Mouse (Mus musculus) intestine, embryonic 14.5 days (tissue): Measurements from ENCODE around the gene Pigp. TPM values are rescaled to one million over a fixed set of nuclear protein-coding genes. Genes with fewer than 3 reads are reported as not detected.

Source experiments
- polyA plus RNA-seq: library from polyadenylated mRNA; unstranded; fragments of >200 nt; fragmentation: Nextera tagmentation; extraction: Ambion mirVana; gene quantifications from 2 replicates; pipeline ENCODE4 v1.2.1, GENCODE M21; 2014

The Pigp gene
- polyA plus RNA-seq, 1 experiment from 2014 or later = 92.5 TPM

Other genes with a start within 250 kb of the Pigp start
- gene Hlcs, start 58.3 kb downstream of the Pigp start, polyA plus RNA-seq = 8.9 and 10.1 TPM in 2 replicates
- gene Ripply3, start 43.4 kb downstream of the Pigp start, polyA plus RNA-seq = 4.4 and 5.0 TPM in 2 replicates
- 229 and 266 TPM in 2 replicates for gene Ttc3, start 1.2 kb downstream of the Pigp start, polyA plus RNA-seq
- 52.5 and 57.6 TPM in 2 replicates for gene Vps26c, start 155.0 kb upstream of the Pigp start, polyA plus RNA-seq
- 11.5 and 13.5 TPM in 2 replicates for gene Dyrk1a, start 198.2 kb upstream of the Pigp start, polyA plus RNA-seq